ENCODE assay signal across 12 mouse cellular contexts in the genomic region with DNA sequence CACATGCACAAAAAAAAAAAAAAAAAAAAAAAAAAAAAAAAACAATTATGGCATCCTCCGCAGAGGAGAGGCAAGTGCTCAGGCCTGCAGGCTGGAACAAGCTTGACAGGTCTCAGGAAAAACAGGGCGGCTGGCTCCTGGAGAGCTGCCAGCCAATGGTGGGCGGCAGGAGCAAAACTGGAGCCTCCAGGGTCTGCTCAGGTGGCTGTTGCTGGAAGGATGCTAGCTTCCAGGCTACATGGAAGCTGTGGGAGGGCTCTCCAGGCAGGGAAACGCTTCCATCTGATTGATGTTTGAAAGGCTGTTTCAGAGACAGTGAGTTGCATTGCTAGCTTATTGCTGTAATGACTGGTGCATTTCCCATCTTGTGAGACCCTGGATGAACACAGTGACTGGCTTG.
DNase-seq lines count a peak whose midpoint lies in the region; ATAC-seq and TF ChIP-seq lines count a peak whose summit lies in the region.
"Had no signal": no experiment of that assay in that cellular context is flagged by ENCODE, and none has a peak within 500 bp of the region (broad histone marks: within the 10 kb centered on the region; RNA-seq: fewer than 3 reads in every experiment).

No protein-coding gene starts in this region.

- no peak for TF ChIP-seq POLR2A in brain, embryonic 14.5 days (IDR thresholded peaks at IDR 0.05; ENCODE audit: borderline replicate concordance, extremely low read depth, insufficient read depth, insufficient read length, poor library complexity, severe bottlenecking)

- no peak for DNase-seq in hindbrain, embryonic 10.5 days (ENCODE audit: low spot score)
- no peak for DNase-seq in hindbrain, embryonic 11.5 days (ENCODE audit: low spot score)
- DNase-seq in brain, embryonic 14.5 days (ENCODE audit: low read depth), result peak; percentile 79
- no peak for DNase-seq in liver
- no peak for DNase-seq in gastrocnemius, adult 18-20 months (ENCODE audit: low spot score)
- DNase-seq: gastrocnemius, adult 2 months had no signal

- no peak for TF ChIP-seq CTCF in brain, embryonic 14.5 days (IDR thresholded peaks at IDR 0.05; ENCODE audit: borderline replicate concordance, extremely low read depth, insufficient read depth, insufficient read length)

- H3K27me3 ChIP-seq in hindbrain, embryonic 10.5 days (ENCODE audit: insufficient read depth, poor library complexity, severe bottlenecking), result no peaks in the 10 kb centered on the region
- H3K27me3 ChIP-seq in hindbrain, embryonic 11.5 days (ENCODE audit: control insufficient read depth, insufficient read depth, low read length), result no peaks in the 10 kb centered on the region
- H3K27me3 ChIP-seq in forebrain, embryonic 16.5 days (replicated peaks; ENCODE audit: control insufficient read depth, insufficient read depth, low read length), result no peaks in the 10 kb centered on the region
- no peaks in the 10 kb centered on the region for H3K27me3 ChIP-seq in midbrain, embryonic 13.5 days
- H3K27me3 ChIP-seq: Patski had no signal

- H3K36me3 ChIP-seq in hindbrain, embryonic 10.5 days, result no peaks in the 10 kb centered on the region
- no peaks in the 10 kb centered on the region for H3K36me3 ChIP-seq in hindbrain, embryonic 11.5 days (ENCODE audit: control insufficient read depth, insufficient read depth, low read length)
- no peaks in the 10 kb centered on the region for H3K36me3 ChIP-seq in forebrain, embryonic 16.5 days (ENCODE audit: control insufficient read depth, insufficient read depth)
- H3K36me3 ChIP-seq in midbrain, embryonic 13.5 days, result no peaks in the 10 kb centered on the region

- no peaks in the 10 kb centered on the region for H3K9me3 ChIP-seq in hindbrain, embryonic 10.5 days
- H3K9me3 ChIP-seq in hindbrain, embryonic 11.5 days (ENCODE audit: control insufficient read depth, low read length), result no peaks in the 10 kb centered on the region
- H3K9me3 ChIP-seq in forebrain, embryonic 16.5 days (ENCODE audit: control insufficient read depth, low read length), result no peaks in the 10 kb centered on the region
- H3K9me3 ChIP-seq in midbrain, embryonic 13.5 days, result no peaks in the 10 kb centered on the region

- ATAC-seq in hindbrain, embryonic 11.5 days (ENCODE audit: low FRiP score), result no peak
- peak; percentile 38 for ATAC-seq in forebrain, embryonic 16.5 days
- ATAC-seq in midbrain, embryonic 13.5 days, result peak; percentile 53
- ATAC-seq in activated CD4-positive, CD25-positive, alpha-beta regulatory T cell, adult 4 months, result no peak
- ATAC-seq: lung, postnatal 0 days; Patski had no signal

- no peak overlapping the region for H3K9ac ChIP-seq in hindbrain, embryonic 11.5 days (ENCODE audit: low read depth, low read length)
- no peak overlapping the region; the same call in 1 of the 2 replicates for H3K9ac ChIP-seq in forebrain, embryonic 16.5 days (replicated peaks; ENCODE audit: low read depth, low read length)
- H3K9ac ChIP-seq in midbrain, embryonic 13.5 days (replicated peaks), result no peak overlapping the region

- H3K4me3 ChIP-seq in hindbrain, embryonic 10.5 days, result no peak overlapping the region
- no peak overlapping the region for H3K4me3 ChIP-seq in hindbrain, embryonic 11.5 days (ENCODE audit: low read depth, low read length)
- no peak overlapping the region for H3K4me3 ChIP-seq in forebrain, embryonic 16.5 days (replicated peaks; ENCODE audit: low read length)
- H3K4me3 ChIP-seq in midbrain, embryonic 13.5 days (replicated peaks), result no peak overlapping the region
- H3K4me3 ChIP-seq: gastrocnemius, adult 2 months; myocyte had no signal

- 58% methylated on average over 4 of the region's 4 CpGs for whole genome bisulfite sequencing in hindbrain, embryonic 10.5 days
- 57% methylated on average over 4 of the region's 4 CpGs for WGBS in hindbrain, embryonic 11.5 days
- 21% methylated on average over 4 of the region's 4 CpGs for WGBS in forebrain, embryonic 16.5 days
- WGBS in midbrain, embryonic 13.5 days, result 47% methylated on average over 4 of the region's 4 CpGs

- no peak overlapping the region for H3K4me2 ChIP-seq in hindbrain, embryonic 11.5 days (replicated peaks; ENCODE audit: low read depth, low read length)
- no peak overlapping the region for H3K4me2 ChIP-seq in forebrain, embryonic 16.5 days (ENCODE audit: low read length)
- no peak overlapping the region for H3K4me2 ChIP-seq in midbrain, embryonic 13.5 days (replicated peaks)

- peaks cover 17% of the 10 kb centered on the region for H3K4me1 ChIP-seq in hindbrain, embryonic 10.5 days (replicated peaks)
- no peaks in the 10 kb centered on the region; the same call in 1 of the 2 replicates for H3K4me1 ChIP-seq in hindbrain, embryonic 11.5 days (replicated peaks; ENCODE audit: control insufficient read depth, insufficient read depth, low read length)
- peaks cover 18% of the 10 kb centered on the region for H3K4me1 ChIP-seq in forebrain, embryonic 16.5 days (replicated peaks; ENCODE audit: control insufficient read depth, insufficient read depth, low read length)
- H3K4me1 ChIP-seq in midbrain, embryonic 13.5 days (replicated peaks), result peaks cover 25% of the 10 kb centered on the region

- peak overlapping the region; percentile 3; the same call in 1 of the 2 replicates for H3K27ac ChIP-seq in hindbrain, embryonic 10.5 days
- no peak overlapping the region for H3K27ac ChIP-seq in hindbrain, embryonic 11.5 days (ENCODE audit: low read depth, low read length)
- peak overlapping the region; percentile 19 for H3K27ac ChIP-seq in forebrain, embryonic 16.5 days (ENCODE audit: low read length)
- H3K27ac ChIP-seq in midbrain, embryonic 13.5 days, result peak overlapping the region; percentile 55
- H3K27ac ChIP-seq: gastrocnemius, adult 2 months had no signal

Comparison
In these comparisons a context has a peak if more than half of its experiments do, and no peak if none do; other contexts are left out.
1. ATAC-seq: peak in forebrain, embryonic 16.5 days (single experiment) and midbrain, embryonic 13.5 days (single experiment); none in hindbrain, embryonic 11.5 days (single experiment) and activated CD4-positive, CD25-positive, alpha-beta regulatory T cell, adult 4 months (single experiment).